ENCODE assay signal across 22 mouse cellular contexts in genomic region chr15:73934236-73935195, GRCm38 (mm10).
A peak's percentile ranks its signal among the peaks of the same experiment; 100 is the strongest.
DNase-seq lines count a peak whose midpoint lies in the region; ATAC-seq lines count a peak whose summit lies in the region.
"Had no signal": no experiment of that assay in that cellular context is flagged by ENCODE, and none has a peak within 500 bp of the region (broad histone marks: within the 10 kb centered on the region; RNA-seq: fewer than 3 reads in every experiment).

No protein-coding gene starts in this region.

- peak; percentile 71 for ATAC-seq in erythroid progenitor cell, adult 5-6 weeks (replicated peaks; ENCODE audit: low FRiP score, poor library complexity, severe bottlenecking)
- ATAC-seq in liver, embryonic 11.5 days (replicated peaks; ENCODE audit: low FRiP score): no peak
- ATAC-seq: inflammation-experienced regulatory T-cells, adult 6 months; intestine, embryonic 16.5 days; Patski had no signal

- H3K9me3 ChIP-seq in liver, embryonic 11.5 days (ENCODE audit: control insufficient read depth, low read length): no peaks in the 10 kb centered on the region
- H3K9me3 ChIP-seq: forebrain, embryonic 12.5 days; forebrain, embryonic 15.5 days; heart, embryonic 12.5 days; heart, embryonic 15.5 days had no signal

- H3K27ac ChIP-seq in liver, embryonic 11.5 days (ENCODE audit: low read depth, low read length): no peak overlapping the region
- H3K27ac ChIP-seq: forebrain, embryonic 15.5 days; heart, adult 2 months; heart, embryonic 15.5 days; hindbrain, embryonic 14.5 days; hindbrain, postnatal 0 days had no signal

- H3K27me3 ChIP-seq in liver, embryonic 11.5 days (replicated peaks; ENCODE audit: control insufficient read depth, insufficient read depth, low read length): no peaks in the 10 kb centered on the region; the same call in 1 of the 2 replicates
- H3K27me3 ChIP-seq: forebrain, embryonic 12.5 days; forebrain, embryonic 15.5 days; heart, embryonic 15.5 days had no signal

- H3K4me2 ChIP-seq in liver, embryonic 11.5 days: no peak overlapping the region
- H3K4me2 ChIP-seq: forebrain, embryonic 12.5 days; forebrain, embryonic 15.5 days; heart, embryonic 12.5 days; heart, embryonic 15.5 days; hindbrain, embryonic 14.5 days had no signal

- WGBS in liver, embryonic 11.5 days: 43% methylated on average over 8 of the region's 8 CpGs

- no peaks in the 10 kb centered on the region; the same call in 1 of the 2 replicates for H3K4me1 ChIP-seq in liver, embryonic 11.5 days (replicated peaks; ENCODE audit: control insufficient read depth, insufficient read depth, low read length)

- no peaks in the 10 kb centered on the region for H3K36me3 ChIP-seq in liver, embryonic 11.5 days (ENCODE audit: control insufficient read depth, insufficient read depth, low read length)
- H3K36me3 ChIP-seq: forebrain, embryonic 12.5 days; forebrain, embryonic 15.5 days; heart, embryonic 12.5 days; heart, embryonic 15.5 days had no signal

- DNase-seq in heart, adult 11 months: peak; percentile 92
- no peak for DNase-seq in heart, adult 9 months (ENCODE audit: low spot score in 2 of 2)
- peak; percentile 6 to 16 for DNase-seq in spleen, postnatal 36 days (ENCODE audit: low spot score in 2 of 2)
- DNase-seq in spleen, adult 12 weeks (ENCODE audit: low spot score): no peak
- no peak for DNase-seq in liver, embryonic 11.5 days (ENCODE audit: low spot score)
- DNase-seq in T-cell, adult 2 months (ENCODE audit: low spot score): no peak
- DNase-seq: adrenal gland, adult 2 months; cerebellum, adult 11-12 months; cerebellum, adult 8-10 months; gastrocnemius, postnatal 25 days; heart, adult 2 months; kidney, adult 18-20 months had no signal

- H3K4me3 ChIP-seq in liver, embryonic 11.5 days (ENCODE audit: low read depth, low read length): no peak overlapping the region
- H3K4me3 ChIP-seq: forebrain, embryonic 12.5 days; forebrain, embryonic 15.5 days; heart, adult 2 months; heart, embryonic 12.5 days; heart, embryonic 15.5 days had no signal

- H3K9ac ChIP-seq in liver, embryonic 11.5 days (ENCODE audit: low read depth, low read length): no peak overlapping the region
- H3K9ac ChIP-seq: forebrain, embryonic 12.5 days; forebrain, embryonic 15.5 days; heart, embryonic 12.5 days; heart, embryonic 15.5 days; hindbrain, embryonic 14.5 days had no signal

Comparison
In these comparisons a context has a peak if more than half of its experiments do, and no peak if none do; other contexts are left out.
1. DNase-seq: peak in heart, adult 11 months (single experiment) and spleen, postnatal 36 days (2 of 2); none in heart, adult 9 months (0 of 2), spleen, adult 12 weeks (single experiment), liver, embryonic 11.5 days (single experiment) and T-cell, adult 2 months (single experiment).